Mouse (Mus musculus): ENCODE measurements around the gene Vac14.

Vac14 gene

DNA sequence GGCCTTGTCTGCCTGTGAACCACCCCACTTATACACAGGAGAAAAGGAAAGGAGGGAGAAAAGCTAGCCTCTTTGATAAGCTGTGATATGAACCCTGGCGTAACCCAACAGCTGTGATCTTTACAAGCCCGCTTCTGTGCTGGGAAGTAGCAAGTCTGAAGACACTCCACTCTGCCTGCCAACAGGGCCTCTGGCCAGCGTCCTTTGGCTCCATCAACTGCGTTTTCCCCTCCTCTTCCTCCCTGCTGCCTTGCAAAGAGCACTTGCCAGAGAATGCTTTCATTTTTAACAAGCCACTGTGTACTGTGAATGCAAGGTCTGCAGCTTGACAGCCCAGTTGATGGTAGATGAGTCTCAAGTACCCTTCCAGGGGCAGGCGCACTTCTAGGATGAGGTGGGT, 69.3 kb downstream of the Vac14 start:
- DNase-seq (ENCODE audit: low spot score in 2 of 2) = peak in 1 of 2 experiments; percentile 66

GRCm38 (mm10) chr8:110689961-110690360, 71.6 kb downstream of the Vac14 start:
- DNase-seq (ENCODE audit: low spot score in 2 of 2) = no peak

- DNase-seq (ENCODE audit: low spot score in 2 of 2) = no peak
Measured at GRCm38 (mm10) chr8:110694226-110694625, 75.8 kb downstream of the Vac14 start.

- no peak for DNase-seq (ENCODE audit: low spot score in 2 of 2)
Measured at GRCm38 (mm10) chr8:110694826-110695225, 76.4 kb downstream of the Vac14 start.

- DNase-seq (ENCODE audit: low spot score in 2 of 2) = no peak
Measured at GRCm38 (mm10) chr8:110695431-110695830, 77.0 kb downstream of the Vac14 start.

GRCm38 (mm10) chr8:110696051-110696450, 77.7 kb downstream of the Vac14 start:
- DNase-seq (ENCODE audit: low spot score in 2 of 2) = no peak

- DNase-seq (ENCODE audit: low spot score in 2 of 2) = peak; percentile 63 to 67
Measured at GRCm38 (mm10) chr8:110697571-110697970, 79.2 kb downstream of the Vac14 start.

GRCm38 (mm10) chr8:110698098-110698497, 79.7 kb downstream of the Vac14 start:
- DNase-seq (ENCODE audit: low spot score in 2 of 2) = no peak

- no peak for DNase-seq (ENCODE audit: low spot score in 2 of 2)
Measured at GRCm38 (mm10) chr8:110699501-110699900, 81.1 kb downstream of the Vac14 start.

DNA sequence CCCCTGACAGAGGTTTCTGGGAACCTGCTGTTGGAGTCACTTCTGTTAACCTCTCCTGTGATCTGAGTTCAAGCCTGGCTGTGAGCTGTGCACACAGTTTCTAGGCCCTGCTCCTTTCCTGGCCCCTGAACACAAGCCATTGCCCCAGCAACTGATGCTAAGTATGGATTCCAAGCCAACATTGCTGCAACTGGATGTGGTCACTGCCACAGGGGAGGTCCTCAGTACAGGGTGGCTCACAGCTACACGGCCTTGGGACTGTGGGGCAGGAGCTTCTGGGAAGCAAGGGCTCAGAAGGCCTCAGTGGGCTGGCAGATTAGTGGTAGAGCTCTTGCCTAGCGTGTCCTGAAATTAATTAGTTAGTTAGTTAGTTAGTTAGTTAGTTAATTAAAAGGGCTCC, 82.2 kb downstream of the Vac14 start:
- no peak for DNase-seq (ENCODE audit: low spot score in 2 of 2)

- no peak for DNase-seq (ENCODE audit: low spot score in 2 of 2)
Measured at GRCm38 (mm10) chr8:110702636-110703459, 84.5 kb downstream of the Vac14 start.

DNA sequence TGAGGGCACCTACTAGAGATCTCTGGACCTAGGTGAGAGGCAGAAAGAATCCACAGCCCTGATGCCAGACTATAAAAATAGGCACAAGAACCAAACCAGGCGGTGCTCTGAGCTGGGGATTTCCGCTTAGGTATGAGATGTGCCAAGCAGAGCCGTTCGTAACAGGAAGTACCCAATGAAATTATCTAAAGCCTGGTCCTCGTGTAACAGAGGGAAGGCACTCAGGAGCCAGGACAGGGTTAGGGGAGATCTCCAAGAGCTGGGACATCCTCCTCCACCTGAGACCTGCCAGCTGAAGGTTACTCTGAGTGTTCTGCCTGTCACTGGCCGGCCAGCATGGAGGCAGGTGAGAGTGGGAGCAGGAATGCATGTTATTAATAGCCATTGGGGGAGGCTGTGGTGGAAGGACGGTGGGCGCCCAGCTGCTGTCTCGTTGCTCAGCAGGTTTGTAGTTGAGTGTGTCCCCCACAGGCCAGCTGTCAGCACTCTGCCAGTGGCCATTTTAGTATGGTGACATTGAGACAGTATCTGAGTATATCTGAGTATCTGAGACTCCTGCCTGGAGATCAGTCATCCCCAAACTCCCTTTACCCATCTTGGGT, 85.2 kb downstream of the Vac14 start:
- no peak for DNase-seq (ENCODE audit: low spot score in 2 of 2)

GRCm38 (mm10) chr8:110704103-110704502, 85.7 kb downstream of the Vac14 start:
- no peak for DNase-seq (ENCODE audit: low spot score in 2 of 2)

- DNase-seq (ENCODE audit: low spot score in 2 of 2) = no peak
Measured at GRCm38 (mm10) chr8:110705391-110706287, 87.3 kb downstream of the Vac14 start.

DNA sequence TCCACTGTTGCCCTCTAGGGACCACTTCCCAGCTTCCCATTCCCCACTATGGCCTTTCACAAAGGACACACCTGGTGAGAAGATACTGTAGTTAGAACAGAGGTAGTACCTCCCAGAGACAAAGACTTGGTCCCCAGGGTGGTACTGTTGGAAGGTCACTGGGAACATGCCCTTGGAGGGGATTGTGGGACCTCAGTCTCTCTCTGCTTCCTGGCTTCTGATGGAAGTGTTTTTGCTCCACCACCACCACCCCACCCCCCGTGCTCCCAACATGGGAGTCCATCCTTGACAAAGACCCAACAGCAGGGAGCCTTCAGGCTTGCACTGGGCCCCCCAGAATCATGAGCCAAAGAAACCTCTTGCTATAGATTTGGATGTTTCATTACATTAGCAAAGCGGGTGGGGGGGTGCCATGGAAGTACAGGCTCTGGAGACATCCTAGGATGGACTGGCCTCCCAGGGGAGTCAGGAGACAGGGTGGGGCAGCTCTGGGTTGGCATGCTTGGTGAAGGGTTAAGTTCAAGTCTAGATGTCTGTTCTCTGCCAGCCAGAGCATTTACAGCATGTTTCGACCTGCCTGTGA, 88.0 kb downstream of the Vac14 start:
- DNase-seq (ENCODE audit: low spot score in 2 of 2) = no peak

- no peak for DNase-seq (ENCODE audit: low spot score in 2 of 2)
Measured at GRCm38 (mm10) chr8:110708429-110708828, 90.0 kb downstream of the Vac14 start.

- DNase-seq (ENCODE audit: low spot score in 2 of 2) = no peak
Measured at GRCm38 (mm10) chr8:110710593-110710992, 92.2 kb downstream of the Vac14 start.

DNA sequence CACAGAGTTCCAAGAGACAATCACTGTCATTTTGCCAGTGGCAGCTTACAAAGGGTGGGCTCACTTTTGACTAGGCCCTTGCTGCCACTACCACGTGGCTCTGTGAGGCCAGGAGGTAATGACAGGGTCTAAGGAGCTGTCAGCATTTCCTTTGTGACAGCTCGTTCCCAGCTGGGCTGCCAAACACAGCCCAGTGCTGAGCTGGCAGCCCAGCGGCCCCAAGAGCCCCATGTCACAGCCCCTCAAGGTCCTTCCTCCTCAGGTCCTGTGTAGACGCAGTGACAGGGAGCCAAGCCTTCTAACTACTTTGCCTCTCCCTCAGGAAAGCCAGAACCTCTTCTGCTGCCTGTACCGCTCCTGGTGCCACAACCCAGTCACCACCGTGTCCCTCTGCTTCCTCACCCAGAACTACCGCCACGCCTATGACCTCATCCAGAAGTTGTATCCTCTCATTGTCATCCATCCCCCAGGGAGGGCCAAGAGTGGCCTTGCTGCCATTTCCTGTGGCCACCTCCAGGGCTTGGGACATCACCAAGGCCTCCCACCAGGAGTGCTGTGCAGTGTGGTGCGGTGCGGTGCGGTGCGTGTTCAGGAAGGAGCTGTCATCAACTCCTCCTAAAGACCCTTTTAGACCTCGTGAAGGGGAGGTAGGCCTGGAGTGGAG, 93.0 kb downstream of the Vac14 start:
- DNase-seq (ENCODE audit: low spot score in 2 of 2) = no peak

- DNase-seq (ENCODE audit: low spot score in 2 of 2) = no peak
Measured at GRCm38 (mm10) chr8:110713073-110713472, 94.7 kb downstream of the Vac14 start.

- DNase-seq (ENCODE audit: low spot score in 2 of 2) = no peak
Measured at GRCm38 (mm10) chr8:110714827-110715519, 96.6 kb downstream of the Vac14 start.

GRCm38 (mm10) chr8:110716075-110716474, 97.7 kb downstream of the Vac14 start:
- peak; percentile 77 to 82 for DNase-seq (ENCODE audit: low spot score in 2 of 2)

All from left cerebral cortex, adult 9 months (tissue).